Mouse (Mus musculus): ENCODE data around the gene Cd24a.

Gene Cd24a

DNA sequence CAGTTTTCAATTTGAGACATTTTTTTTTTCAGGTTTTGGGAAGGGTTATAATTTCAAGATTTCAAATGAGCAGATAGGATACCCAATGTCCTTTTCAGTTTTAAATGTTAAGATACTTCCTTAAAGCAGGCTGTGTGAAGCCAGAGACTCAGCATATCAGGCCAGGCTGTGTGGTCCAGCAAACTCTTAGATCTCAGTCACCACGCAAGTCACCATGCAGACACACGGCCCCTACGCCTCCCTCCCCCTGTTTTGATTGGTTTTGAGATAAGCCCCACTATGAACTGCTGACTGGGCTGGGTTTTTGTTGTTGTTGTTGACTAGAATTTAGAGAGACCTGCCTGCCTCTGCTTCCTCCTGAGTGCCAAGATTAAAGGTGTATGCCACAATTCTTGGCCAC, 3.2 kb downstream of the Cd24a start:
- DNase-seq (ENCODE audit: low read depth, low spot score) = no peak

DNA sequence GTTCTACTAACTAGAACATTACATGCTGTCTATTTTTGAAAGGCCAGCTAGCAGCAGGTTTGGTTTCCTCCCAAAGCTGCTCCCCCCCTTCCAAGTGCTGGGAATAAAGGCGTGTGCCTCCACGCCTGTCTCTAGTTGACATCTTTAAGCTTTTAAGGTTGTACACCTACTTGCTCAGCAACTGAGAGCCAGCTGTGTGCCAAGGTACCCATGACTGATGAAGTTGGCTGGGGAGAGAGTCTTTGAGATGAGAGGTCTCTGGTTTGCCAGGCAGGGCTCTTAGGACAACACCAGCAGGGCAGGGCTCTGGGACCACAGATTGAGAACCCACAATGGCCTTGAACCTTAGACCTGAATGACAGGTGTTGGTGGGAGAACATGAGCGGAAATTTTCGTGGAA, 6.5 kb downstream of the Cd24a start:
- no peak for DNase-seq (ENCODE audit: low read depth, low spot score)

DNA sequence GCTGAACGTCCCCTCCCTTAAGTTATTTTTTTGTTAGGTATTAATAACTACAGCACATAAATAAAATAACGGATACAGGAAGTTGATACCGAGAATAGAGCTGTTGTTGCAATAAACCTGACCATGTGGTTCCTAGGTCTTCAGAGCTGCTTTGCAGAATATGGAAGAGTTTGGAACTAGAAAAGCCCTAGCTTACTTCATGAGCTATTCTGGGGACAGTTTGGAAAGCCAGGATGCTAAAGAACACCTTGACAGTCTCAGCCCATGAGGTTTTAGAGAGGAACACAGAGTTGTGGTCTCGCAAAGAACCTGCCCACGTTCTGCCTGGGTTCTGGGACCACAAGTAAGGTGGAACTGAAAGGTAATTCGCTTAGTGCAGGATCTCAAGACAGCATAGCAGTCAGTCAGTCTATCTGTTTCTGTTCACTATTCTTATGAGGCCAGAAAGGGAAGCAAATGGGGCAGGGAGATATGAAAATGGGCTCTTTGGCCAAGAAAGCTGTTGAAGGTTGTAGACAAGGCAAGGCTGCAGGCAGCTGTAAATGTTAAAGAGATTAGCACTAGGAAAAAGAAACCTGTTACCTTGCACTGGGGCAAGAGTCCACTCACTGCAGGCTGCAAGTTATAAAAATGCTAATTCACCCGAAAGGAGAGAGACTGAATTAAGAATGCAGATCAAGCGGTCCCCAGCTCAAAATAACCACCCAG, 10.5 kb downstream of the Cd24a start:
- no peak for DNase-seq (ENCODE audit: low read depth, low spot score)

DNA sequence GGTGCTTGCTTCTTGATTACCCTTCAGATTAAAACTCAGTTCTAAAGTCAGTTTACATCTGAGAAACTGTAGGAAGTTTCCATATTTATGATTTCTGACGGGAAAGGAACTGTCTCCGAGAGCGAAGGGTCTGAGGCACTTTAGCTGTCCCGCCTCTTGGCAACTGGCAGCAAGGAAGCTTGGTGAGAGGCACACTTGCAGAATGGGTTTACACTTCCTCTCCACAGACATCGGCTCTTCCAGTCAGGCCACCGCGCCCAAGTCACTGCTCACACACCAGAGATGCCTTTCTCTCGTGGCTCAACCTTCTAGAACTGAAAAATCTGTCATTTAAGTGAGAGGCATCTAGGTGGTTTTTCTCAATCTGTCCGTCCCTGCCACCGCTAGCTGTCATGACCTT, 13.4 kb downstream of the Cd24a start:
- no peak for DNase-seq (ENCODE audit: low read depth, low spot score)

DNA sequence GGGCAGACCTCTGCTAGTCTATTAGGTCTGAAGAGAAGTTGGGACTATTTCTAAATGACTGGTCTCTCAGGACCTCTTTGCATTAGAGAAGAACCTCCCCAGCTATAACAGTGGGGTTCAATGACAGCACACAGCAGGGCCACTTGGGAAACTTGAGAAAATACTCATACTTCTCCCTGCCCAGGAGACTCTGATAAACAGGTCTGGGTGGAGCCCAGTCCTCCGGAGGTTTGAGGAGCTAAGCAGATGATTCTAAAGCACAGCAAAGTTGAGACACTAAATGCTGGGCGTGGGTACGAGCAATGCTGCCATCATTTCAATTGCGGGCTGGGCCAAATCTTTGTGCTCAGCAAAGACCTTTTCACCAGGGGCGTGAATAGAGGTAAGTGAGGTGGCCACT, 15.1 kb downstream of the Cd24a start:
- no peak for DNase-seq (ENCODE audit: low read depth, low spot score)

DNA sequence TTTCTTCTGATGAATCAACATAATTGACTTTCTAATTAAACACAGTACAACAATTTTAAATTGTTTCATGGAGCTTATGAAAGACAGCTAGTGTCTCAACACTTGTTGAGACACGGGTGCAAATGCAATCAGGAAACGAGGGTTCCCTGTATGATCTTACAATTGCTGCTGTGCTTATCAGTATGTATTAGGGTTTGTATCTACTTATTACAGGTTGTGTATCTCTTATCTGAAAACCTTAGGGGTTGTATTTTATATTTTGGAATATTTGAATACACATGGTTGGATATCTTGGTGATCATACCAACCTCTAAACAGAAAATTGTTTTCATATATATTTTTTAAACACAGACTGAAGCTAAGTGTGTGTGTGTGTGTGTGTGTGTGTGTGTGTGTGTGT, 16.1 kb downstream of the Cd24a start:
- no peak for DNase-seq (ENCODE audit: low read depth, low spot score)

DNA sequence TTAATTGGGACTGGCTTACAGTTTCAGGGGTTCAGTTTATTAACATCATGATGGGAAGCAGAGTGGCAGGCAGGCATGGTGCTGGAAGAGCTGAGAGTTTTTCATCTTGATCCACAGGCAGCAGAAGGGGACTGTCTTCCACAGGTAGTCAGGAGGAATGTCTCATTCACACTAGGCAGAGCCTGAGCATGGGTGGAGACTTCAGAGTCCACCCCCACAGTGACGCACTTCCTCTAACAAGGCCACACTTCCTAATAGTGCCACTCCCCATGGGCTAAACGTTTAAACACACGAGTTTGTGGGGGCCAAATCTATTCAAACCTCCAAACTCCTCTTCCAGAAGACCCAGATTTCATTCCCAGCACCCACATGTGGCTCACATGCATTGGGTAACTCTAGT, 16.8 kb downstream of the Cd24a start:
- no peak for DNase-seq (ENCODE audit: low read depth, low spot score)

DNA sequence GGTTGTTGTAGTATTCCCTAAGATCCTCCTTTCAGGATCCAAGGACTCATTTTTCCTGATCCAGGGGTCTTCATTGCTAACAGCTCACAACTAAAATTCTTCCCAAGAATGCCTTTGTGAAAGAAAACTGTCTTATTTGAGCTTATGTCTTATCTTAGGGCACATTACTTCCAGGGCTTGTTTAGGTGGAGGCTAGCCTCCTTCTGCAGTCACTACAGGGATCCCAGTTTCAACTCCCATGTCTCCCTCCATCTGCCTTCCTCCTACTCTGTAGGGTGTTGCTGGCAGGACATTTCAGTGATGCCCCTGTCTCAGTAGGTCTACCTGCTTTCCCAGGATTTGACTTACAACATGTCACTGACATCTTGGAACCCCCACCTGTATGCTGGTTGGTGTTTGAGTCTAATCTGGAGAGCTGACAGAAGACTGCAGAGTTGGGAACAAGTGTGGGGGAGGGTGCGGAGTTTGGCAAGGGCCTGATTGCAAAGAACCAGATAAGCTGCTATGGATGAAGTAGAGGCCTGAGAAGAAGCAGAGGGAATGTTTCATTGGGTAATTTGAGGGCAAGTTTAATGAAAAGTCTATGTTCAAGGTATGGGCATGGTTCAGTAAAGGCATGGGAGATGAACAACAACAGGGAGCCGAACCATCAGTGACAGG, 20.1 kb downstream of the Cd24a start:
- no peak for DNase-seq (ENCODE audit: low read depth, low spot score)

DNA sequence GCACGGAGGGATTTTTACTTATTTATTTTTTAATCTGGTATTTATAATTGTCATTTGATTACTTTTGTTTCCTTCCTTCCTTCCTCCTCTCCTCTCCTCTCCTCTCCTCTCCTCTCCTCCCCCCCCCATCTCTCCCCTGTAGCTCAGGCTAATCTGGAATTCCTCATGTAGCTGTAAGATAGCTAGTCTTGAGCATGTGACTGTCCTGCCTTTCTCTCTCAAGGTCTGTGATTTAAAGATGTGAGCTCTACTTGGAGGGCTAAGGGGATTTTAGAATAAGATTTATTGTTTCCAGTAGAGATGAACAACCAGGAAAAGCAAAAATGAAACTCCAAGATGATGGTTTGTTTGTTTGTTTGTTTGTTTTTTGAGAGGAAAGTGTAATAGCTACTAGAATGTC, 23.0 kb downstream of the Cd24a start:
- no peak for DNase-seq (ENCODE audit: low read depth, low spot score)

DNA sequence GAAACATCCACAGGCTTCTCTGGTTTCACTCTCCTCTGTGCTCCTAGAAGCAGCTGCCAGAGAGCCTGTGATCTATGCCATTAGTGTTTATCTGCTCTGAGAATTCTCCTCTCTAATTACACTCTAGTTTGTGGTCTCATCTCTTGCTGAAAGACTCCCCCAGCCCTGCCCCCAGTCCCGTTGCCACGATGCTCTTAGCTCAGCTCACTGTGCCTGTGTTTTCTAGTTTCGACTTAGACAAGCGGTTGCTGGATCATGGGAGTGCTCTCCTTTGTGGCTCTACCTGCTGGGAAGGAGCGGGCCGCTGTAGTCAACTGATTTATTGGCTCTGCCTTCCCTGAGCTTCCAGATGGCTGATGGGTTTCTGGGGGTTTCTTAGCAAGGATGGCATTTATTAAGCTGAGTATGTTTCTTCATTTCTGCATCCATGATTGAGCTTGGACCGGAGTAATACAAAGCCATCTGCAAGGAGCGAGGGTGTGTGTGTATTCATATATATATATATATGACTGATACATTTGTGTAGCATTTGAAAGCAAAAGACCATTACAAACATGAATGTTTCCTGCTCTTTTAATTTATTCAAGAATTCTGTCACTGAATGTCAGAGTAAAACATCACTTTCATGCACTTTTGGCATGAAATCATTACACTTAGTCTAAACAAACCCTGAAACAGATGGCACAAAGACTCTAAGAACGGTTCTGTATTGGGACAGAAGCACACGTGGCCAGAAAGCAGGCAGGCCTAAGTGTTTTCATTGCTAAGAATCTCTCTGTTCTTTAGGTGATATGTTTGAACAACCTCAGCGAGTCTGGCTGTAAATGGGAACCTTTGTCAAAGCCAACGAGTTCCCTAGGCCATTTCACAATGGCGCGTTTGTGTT, 23.7 kb downstream of the Cd24a start:
- no peak for DNase-seq (ENCODE audit: low read depth, low spot score)

DNA sequence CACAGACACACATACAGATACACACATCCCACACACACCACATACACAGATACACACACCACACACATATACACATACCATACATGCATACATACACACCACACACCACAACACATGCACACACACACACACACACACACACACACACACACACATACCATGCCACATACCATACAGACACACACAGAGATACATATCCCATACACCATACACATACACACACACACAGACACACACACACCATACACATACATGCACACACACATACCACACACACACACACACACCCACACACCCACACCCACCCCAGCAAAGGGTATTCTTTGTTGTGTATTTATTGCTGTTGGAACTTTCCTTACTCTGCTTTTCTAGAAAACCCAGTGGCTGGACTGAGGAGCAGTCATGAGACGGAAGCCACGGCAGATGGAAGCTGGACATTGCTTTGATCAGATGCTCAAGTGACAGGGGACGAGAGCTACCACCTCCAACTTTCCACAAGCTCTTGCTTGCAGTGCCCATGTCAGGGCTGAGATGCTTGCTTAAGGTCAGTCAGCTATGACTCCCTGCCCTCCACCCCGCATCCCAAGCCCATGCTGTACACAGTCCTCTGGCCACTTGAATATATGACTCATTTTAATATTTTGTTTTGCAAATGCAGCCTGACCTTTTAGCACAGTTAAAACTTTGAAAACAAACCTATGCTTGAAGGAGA, 26.0 kb downstream of the Cd24a start:
- no peak for DNase-seq (ENCODE audit: low read depth, low spot score)

DNA sequence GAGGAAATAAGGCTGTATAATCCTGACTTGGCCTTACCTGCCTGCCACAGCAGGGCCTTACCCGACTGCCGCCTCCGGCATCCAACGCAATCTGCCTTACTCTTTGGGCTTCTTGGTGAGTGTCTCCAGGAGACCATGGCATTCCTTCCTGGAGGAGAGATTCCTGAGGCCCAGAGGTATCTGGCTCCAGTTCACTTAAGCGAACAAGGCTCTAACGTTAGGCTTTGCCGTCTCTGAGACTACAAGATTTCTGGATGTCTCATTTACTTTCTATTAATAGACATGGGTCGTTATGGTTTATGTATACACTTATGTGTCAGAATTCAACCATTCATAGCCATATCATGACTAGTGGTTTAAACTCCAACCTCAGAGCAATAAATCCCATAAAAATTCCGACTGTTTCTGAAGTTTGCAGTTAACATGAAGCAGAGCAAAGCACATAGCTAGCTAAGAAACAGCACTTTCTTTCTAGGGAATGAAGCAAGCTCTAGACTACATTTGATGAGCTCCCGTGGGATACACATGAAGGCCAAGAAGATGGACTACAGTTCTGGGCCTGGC, 26.7 kb downstream of the Cd24a start:
- no peak for DNase-seq (ENCODE audit: low read depth, low spot score)

DNA sequence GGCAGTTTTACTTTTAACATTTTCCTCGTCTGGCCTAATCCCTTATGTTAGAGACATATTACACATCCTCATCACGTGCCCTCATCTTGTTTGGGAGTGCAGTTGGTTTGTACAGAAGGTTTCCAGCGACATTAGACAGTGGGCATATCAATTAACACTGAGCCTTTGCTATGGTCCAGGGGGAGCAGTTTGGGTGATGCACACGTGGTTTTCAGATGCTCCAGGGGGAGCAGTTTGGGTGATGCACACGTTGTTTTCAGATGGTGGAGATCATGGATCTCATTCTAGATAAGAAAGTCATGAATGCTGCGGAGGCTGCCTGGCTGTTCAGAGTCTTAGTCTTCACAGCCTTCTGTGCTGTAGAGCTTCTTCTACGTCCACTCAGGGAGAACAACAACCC, 27.8 kb downstream of the Cd24a start:
- DNase-seq (ENCODE audit: low read depth, low spot score) = peak; percentile 21

DNA sequence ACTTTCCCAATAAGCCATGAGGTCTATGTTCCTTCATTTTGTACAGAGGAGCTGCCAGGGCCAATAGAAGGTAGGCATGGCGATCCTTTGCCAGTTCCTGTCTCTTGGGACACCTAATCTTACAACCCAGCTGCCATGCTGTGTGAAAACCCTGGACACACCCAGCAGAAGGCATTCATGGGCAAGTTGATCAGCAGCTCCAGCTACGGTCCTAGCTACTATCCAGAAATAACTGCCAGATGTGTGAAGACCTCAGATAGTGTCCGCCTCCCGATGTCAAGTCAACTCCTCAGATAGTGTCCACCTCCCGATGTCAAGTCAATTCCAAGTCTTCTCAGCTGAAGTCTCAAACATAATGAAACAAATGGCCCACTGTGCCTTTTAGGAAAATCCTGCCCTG, 31.4 kb downstream of the Cd24a start:
- no peak for DNase-seq (ENCODE audit: low read depth, low spot score)

DNA sequence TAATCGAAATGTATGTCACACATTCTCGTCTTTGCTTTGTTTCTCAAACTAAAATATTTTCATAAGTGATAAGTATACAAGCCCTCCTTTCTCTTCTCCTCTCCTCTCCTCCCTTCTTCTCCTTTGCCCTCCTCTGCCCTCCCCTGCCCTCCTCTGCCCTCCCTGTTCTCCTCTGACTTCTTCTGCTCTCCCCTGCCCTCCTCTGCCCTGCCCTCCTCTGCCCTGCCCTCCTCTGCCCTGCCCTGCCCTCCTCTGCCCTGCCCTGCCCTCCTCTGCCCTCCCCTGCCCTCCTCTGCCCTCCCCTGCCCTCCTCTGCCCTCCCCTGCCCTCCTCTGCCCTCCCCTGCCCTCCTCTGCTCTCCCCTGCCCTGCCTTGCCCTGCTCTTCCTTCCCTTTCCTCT, 31.9 kb downstream of the Cd24a start:
- DNase-seq (ENCODE audit: low read depth, low spot score) = no peak

DNA sequence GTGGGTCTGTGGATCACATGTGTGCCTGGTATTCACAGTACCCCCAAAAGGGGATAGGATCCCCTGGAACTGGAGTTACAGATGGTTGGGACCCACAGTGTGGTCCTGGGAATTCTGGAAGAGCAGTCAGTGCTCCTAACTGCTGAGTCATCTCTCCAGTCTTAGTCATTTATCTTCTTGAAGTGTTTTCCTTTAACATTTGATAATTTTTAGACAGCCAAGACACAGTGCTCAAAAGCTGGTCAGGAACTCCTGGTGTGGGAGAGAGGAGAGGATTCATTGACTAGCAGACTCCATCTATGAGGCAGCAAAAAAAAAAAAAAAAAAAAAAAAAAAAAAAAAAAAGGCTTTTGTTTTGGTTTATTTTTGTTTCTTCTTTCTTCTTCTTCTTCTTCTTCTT, 33.0 kb downstream of the Cd24a start:
- DNase-seq (ENCODE audit: low read depth, low spot score) = no peak

DNA sequence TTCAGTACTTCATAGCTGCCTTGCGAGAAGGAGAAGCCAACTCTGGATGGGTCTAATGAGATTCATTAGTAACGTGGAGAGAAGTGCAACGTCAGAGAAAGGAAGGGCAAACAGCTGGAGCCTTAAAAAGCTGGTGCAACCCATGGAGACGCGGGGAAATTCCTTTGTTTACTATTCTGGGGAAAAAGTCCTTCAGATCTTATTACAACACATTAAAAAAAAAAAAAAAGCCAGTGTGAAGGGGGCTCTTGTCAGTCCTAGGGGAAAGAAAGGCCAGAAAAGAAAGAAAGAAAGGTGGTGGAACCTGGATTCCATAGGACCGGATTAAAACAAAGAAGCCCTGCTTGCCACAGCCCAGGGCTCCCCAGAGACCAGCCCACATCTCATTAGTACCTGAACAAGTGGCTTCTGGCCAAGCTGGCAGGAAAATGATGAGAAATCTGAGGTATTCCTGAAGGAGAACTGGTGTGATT, 41.0 kb downstream of the Cd24a start:
- DNase-seq (ENCODE audit: low read depth, low spot score) = no peak

DNA sequence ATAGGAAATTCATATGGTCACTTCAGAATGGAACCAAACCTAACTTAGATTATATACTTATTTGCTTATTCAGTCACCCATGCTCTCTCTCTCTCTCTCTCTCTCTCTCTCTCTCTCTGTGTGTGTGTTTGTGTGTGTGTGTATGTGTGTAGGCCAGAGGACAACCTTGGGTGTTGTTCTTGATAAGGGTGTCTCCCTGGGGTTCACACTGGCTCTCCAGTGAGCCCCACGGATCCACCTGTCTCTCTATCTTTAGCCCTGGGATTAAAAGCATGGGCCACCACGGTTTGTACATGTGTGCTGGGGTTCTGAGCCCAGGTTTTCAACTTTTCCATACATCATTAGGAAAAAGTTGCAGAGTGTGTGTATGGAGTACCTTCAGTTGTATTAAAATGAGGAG, 41.9 kb downstream of the Cd24a start:
- no peak for DNase-seq (ENCODE audit: low read depth, low spot score)

DNA sequence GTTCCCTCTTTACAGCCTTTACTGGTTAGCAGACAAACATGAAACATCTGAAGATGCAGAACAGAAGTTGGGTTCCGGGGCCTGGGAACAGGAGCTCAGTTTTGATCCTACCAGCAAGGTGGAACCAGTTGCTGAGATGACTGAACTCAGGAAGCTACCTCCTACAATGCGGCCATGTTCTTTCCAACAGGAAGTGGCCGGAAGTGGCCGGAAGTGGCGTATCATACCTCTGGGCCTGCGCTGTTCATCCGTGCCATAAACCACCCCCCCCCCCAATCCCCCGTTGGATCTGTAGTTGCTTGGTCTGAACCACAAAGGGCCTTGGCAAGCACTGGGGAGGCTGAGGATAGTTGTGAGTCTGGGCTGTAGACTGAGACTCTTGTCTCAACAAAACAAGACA, 45.4 kb downstream of the Cd24a start:
- no peak for DNase-seq (ENCODE audit: low read depth, low spot score)

DNA sequence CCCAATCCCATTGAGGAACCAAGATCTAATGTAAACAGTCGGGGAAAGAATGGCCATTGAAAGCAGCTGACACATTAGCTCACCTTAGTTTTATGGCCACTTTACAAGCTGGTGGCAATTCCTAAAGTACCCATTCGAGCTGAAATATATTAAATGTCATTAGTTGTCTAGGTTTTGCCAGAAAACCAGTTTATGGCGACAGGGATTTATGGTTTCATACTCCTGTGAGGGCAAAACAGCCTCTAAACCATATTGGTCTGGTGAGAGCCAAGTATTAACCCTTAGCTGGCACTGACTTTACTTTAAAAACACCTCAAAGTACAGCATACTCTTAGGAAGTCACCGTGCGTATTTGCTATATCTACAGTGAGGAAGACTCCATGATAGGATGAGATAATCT, 46.3 kb downstream of the Cd24a start:
- no peak for DNase-seq (ENCODE audit: low read depth, low spot score)

DNA sequence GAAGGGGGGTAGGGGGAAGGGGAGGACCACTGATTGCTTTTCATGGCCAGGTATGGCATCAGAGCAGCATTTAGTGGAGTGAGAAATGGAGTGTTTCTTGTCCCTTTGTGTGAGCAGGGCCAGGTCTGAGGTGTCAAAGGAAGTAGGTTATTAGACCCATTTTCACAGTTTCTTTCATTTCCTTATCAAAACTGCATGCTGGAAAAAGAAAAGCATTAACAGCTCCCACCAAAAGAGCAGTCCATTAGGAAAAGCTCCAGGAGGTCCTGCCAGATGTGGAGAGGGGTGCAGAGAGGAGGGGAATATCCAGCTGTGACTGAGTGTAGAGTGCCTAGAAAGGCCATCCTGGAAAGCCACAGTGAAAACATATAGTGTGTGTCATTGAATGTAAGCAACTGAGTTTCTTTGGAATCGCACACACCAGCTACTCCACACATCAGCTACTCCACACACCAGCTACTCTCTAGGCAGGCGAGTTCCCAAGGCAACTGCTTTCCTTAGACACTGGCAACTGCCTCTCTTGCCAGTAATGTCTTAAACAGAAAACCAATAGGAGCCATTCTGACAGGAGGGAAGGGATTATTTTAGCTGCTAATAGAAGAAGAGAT, 46.8 kb downstream of the Cd24a start:
- DNase-seq (ENCODE audit: low read depth, low spot score) = no peak

Data from ES-CJ7 (cell line).